Mouse (Mus musculus) testis, adult 2 months (tissue): ENCODE results near the gene Akip1.

Experiments used
- CTCF ChIP-seq: fragments of 200-500 bp; IDR thresholded peaks from 2 replicates; pipeline ENCODE4 v1.5.1; 2012; ENCODE audit warnings: low read depth, mild to moderate bottlenecking, inconsistent platforms, low read length, moderate library complexity; ENCODE audit not compliant: control insufficient read depth, insufficient read depth, insufficient replicate concordance
- POLR2A ChIP-seq: fragments of 200-500 bp; IDR thresholded peaks from 2 replicates; pipeline ENCODE4 v1.6.1; 2012; ENCODE audit warnings: low read depth, mild to moderate bottlenecking, inconsistent platforms, low read length, moderate library complexity; ENCODE audit not compliant: control insufficient read depth

- TF ChIP-seq CTCF, result no peak
- no peak for TF ChIP-seq POLR2A
Observed at GRCm38 (mm10) chr7:109710069-109710468, 6.6 kb downstream of the Akip1 start.
